Mouse (Mus musculus): ENCODE measurements at regions not wholly inside any gene's neighbourhood (a gene's known extent, or its start where the extent isn't known, plus 50 kb on each side); places are given as distances from the start of the nearest gene placed in this dataset.

DNA sequence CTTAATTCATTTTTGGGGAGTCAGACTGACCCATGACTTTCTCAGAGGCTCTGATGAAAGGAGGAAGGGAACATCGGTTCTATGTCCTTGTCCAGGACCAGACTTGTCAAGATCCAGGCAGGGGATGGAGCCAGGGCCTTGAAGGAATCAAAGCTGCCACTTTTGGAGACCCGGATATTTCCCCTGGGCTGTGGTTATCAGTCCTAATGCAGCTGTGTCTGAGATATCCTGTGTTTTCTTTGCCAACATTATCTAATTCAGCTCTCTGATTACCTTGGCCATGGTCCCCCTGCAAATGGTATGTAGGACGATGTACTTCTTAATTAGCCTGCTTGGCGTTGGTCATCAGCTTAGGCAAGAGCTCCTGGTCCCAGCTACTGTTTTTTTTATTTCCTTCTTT is 127.6 kb downstream of the Fam114a2 start:
- no peak overlapping the region for H3K27ac ChIP-seq
- intact Hi-C loops (cut with DNase I), result no loop called here
- H3K4me3 ChIP-seq, result no peak overlapping the region
- no peak for DNase-seq (ENCODE audit: extremely low spot score in 1 of 2, low spot score in 2 of 2)
- TF ChIP-seq CTCF (IDR thresholded peaks at IDR 0.05), result no peak

All from left cerebral cortex, adult 2 months (tissue).